Mouse (Mus musculus): ENCODE data around the gene Mcu. TPM values are rescaled to one million over a fixed set of nuclear protein-coding genes. Genes with fewer than 3 reads are reported as not detected.
A peak's percentile ranks its signal among the peaks of the same experiment; 100 is the strongest.

Gene Mcu
- total RNA-seq, 1 experiment from 2014 or later, result 17.7 TPM

DNA sequence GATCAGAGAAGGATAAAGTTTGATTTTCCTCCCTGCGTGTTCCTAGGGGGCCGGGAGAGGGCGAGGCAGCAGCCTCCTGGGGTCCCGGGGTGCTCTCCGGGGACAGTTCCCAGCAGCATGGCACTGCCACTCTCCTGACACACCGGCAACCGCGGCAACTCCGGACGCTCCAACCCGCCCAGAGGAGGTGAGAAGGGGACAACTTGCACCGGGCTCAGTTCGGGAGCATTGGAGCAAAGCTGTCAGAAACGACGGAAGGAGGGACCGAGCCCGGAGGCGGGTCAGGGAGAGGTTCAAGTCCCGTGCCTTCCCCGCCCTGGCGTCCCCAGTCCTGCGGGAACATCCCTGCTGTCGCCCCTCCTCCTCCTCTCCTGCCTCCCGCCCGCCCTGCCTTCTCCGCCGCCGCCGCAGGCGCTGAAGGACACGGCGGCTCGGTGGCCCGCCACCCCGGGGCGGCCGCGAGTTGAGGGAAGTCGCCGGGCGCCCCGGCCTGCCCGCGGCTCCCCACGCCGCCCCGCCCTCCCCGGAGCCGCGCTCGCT lies 441 bp downstream of the Mcu start, which contains the start of gene Gm10322:
Gene Gm10322 (plus strand): TSS at position 83 of the 540 bp plus-strand sequence.
- ATAC-seq (ENCODE audit: extremely low read depth, insufficient number of reproducible peaks, low FRiP score, poor library complexity, severe bottlenecking), result peak; percentile 15; the same call in 1 of the 2 replicates

DNA sequence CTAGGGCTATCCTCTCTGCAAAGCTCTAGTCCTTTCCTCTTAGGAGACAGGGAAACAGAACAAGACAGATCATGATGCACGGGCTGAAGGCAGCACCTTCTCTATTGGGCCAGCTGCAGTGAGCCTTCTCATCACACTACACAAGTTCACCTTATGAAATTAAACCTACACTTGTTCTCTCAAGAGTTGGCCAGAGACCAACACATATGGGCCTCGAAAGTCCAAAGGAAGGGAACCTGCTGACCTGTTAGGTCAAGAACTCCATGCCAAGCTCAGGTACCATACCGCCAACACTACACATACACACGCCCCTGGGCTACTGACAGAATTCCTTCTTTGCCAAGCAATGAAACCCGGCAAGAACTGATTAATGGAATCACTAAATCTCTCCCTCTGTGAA lies 1.1 kb downstream of the Mcu start:
- no peak for ATAC-seq (ENCODE audit: extremely low read depth, insufficient number of reproducible peaks, low FRiP score, poor library complexity, severe bottlenecking)

DNA sequence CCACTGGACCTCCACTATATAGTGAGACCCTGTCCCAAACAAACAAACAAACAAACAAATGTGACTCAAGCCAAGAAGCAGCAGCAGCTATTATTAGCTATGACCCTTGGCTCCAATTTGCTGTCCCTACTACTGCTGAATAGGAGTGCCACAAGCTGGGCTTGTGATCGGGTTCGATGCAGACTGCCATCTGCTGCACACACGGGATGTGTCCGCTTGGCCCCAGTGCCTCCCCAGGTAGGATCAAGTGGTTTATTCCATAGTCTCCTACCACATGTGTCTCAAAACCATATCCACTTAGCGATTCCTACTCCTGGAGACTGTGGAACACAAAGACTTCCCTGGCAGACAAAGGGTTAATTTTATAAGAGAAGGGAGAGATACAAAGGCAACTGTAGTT lies 2.4 kb downstream of the Mcu start:
- ATAC-seq (ENCODE audit: extremely low read depth, insufficient number of reproducible peaks, low FRiP score, poor library complexity, severe bottlenecking), result no peak

DNA sequence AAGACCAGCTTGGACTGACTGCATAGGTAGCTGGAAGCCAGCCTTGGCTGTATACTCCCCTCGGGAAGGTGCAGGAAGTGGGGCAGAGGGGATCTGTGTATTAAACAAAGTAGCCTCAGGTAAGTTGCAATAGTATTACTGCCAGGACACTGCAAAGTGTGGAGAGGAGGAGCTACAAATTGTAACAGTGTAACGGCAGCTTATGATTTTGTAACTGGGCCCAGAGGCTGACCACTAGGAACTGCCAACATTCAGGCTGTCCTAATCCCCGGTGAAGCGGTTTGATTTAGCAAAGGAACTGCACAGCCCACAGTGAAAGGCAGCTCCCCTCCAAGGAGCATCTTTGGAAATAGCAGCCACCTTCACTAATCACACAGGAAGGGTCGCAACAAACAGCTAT lies 3.2 kb downstream of the Mcu start:
- no peak for ATAC-seq (ENCODE audit: extremely low read depth, insufficient number of reproducible peaks, low FRiP score, poor library complexity, severe bottlenecking)

DNA sequence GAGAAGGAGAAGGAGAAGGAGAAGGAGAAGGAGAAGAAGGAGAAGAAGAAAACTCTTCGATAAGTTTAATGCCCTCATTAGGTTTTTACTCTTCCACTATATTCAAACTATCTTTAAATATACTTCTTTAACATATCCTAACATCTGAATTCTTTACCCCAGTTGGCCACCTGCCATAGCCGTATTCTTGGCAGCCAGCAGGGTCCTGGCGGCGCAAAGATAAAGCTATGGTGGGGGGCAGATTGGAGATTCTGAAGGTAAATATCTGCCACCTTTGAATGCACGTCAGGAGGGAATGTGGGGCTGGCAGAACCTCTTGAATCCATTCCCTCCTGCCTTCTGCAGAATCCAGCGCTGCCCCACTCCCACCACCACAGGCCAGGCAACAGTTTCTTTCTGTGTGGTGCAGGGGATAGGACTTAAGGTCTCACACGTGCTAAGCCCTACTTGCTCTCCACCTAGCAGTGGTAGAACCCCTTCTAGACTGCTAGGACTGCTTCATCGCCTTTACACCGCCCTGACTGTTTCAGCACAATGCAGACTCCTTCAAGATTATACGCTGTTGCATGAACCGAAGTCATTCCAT lies 11.5 kb downstream of the Mcu start:
- no peak for ATAC-seq (ENCODE audit: extremely low read depth, insufficient number of reproducible peaks, low FRiP score, poor library complexity, severe bottlenecking)

DNA sequence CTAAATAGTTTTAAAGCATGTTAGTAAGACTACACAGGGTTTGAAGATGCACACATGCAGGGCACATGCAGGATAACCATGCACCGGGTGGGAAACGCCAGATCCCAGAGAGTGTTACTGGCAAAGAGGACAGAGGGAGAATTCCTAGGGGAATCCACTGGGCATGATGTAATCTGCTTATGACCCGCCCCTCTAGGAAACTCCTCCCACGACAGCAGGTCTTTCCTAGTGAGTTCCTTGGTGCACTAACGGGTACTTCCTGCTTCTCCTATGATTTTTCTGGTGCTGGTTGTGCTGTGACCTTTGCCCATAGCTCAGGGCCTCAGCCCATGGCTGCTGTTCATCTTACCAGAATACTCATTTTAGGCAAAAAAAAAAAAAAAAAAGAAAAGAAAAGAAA lies 12.6 kb downstream of the Mcu start:
- ATAC-seq (ENCODE audit: extremely low read depth, insufficient number of reproducible peaks, low FRiP score, poor library complexity, severe bottlenecking), result no peak

DNA sequence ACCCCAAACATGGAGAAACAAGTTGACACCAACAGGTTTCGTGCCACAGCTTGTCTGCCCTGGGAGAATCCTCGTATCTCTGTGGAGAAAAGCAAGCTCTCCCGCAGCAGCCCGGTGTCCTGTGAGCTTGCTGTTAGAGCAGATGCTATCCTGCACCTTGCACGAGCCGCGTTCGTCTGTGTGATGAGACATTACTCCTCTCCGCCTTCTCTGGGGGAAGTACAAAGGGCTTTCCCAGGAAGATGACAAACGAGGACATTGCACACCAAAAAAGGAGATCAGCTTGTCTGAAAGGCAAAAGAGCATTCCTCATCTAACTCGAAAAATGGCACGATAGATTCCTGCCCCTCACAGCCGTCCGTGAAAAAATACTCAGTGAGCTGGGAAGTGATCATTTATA lies 13.6 kb downstream of the Mcu start:
- no peak for ATAC-seq (ENCODE audit: extremely low read depth, insufficient number of reproducible peaks, low FRiP score, poor library complexity, severe bottlenecking)

DNA sequence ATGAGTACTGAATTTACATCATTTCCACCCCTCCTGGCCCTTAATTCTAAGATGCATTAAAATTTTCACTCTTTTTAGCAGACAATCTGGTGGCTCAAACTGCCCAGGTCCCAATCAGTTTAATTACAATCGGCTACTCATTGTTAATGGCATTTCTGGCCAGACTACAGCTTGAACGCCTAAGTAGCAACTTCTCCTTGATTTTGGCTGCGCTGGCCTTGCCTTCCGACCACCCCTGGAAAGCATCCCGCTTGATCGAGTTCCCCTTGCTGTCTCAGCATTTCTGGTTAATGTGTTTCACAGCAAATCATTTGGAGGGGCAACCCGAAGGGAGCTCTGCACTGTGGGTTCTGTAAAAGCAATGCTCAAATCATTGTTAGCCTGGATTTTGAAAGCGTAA lies 14.4 kb downstream of the Mcu start:
- ATAC-seq (ENCODE audit: extremely low read depth, insufficient number of reproducible peaks, low FRiP score, poor library complexity, severe bottlenecking), result no peak

DNA sequence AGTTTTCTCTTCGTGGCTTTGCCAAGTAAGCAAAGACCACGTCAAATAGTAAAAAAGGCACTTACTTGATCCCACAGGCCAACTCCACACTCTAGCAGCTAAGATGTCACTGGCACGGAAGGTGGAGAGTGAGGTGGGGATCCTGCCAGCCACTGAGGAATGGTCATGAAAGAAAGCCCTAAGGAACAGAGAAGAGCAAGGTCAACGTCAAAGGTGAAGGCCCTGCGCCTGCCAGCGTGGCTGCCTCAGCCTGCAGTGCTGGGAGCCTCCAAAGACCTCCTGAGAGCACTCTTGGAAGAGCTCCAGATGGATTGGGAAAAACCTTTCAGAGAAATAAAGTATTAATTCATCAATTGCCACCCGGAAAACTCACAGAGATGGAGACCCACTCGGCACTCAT lies 16.0 kb downstream of the Mcu start:
- no peak for ATAC-seq (ENCODE audit: extremely low read depth, insufficient number of reproducible peaks, low FRiP score, poor library complexity, severe bottlenecking)

DNA sequence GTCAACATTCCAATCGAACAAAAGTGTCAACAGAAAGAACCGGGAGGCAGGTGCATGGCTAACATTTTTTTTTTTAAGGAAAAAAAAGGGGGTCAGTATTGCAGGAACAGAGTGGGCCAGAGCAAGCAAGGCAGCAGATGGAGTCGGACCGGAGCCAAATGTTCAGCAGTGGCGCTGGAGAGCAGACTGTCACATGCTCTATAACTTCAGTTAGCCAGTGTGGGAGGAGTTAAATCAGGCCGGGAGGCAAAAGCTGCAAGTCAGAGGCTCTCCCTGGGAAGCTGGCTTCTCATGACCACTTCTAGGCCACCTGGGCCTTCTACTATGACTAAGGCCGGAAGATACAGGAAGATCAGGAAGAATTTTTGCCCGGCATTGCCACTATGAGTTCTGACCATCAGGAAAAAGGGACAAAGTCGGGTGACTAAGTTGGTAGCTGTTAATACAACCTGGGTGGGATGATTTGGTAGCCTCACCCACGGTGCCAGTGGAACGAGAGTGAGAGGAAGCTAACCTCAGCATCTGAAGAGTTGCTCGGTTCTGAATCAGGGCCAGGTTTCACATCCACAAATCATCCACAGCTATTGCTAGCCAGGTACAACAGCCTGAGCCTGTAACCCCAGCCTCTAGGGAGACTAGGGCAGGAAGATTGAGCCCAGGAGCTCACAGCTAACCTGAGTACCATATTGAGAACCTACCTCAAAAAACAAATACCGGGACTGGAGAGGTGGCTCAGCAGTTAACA lies 22.5 kb downstream of the Mcu start:
- no peak for ATAC-seq (ENCODE audit: extremely low read depth, insufficient number of reproducible peaks, low FRiP score, poor library complexity, severe bottlenecking)

DNA sequence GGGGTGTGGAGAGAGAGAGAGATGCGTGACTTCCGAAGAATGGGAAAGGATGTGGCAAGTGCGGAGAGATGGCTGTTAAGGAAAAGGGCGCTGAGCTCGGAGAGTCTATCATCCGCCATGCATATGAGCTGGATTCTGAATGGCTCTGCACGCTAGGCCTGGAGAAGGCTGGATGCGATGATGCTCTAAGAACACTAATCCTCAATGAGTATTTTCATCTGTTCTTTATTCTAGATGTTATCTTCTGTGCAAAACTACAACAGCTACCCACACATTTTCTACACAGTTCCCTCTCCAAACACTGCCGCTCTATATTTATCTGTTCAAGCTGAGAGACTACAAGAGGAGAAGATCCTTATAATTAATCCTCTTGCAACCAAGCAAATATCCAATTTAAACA lies 25.9 kb downstream of the Mcu start:
- no peak for ATAC-seq (ENCODE audit: extremely low read depth, insufficient number of reproducible peaks, low FRiP score, poor library complexity, severe bottlenecking)

DNA sequence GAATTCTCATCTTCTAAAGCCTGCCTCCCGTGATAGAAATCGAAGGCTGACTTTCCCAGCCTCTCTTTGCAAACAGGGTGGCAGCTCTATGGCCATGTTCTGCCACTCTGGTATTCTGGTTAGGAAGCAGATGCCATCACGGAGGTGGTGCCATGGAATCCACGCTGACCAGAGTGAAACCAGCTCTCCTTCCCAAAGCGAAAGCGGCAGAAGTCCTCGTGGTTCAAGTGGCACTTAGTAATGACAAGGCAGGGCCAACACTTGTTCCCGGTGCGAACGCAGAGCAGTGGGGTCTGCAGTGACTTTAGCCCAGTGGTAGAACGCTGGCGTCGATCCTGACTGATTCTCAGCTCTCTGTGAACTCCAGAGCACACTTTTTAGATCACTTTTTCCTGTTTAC lies 26.6 kb downstream of the Mcu start:
- no peak for ATAC-seq (ENCODE audit: extremely low read depth, insufficient number of reproducible peaks, low FRiP score, poor library complexity, severe bottlenecking)

DNA sequence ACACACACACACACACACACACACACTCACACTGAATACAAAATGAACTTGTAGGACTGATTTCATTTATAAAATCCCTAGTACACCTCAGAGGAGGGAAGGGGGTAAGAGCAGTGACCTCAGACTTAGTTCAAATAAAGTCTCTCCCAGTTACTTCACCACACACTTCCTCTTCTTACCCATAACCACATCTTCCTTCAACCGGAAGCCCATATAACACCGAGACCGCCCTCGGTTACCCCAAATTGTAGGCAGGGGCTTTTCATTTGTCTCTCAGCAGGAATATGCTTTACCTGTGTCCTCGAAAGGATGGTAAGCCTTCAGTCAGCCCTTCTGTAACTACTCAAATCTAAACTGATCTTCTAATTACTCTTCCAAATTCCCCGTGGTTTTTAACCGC lies 27.1 kb downstream of the Mcu start:
- ATAC-seq (ENCODE audit: extremely low read depth, insufficient number of reproducible peaks, low FRiP score, poor library complexity, severe bottlenecking), result peak; percentile 92

DNA sequence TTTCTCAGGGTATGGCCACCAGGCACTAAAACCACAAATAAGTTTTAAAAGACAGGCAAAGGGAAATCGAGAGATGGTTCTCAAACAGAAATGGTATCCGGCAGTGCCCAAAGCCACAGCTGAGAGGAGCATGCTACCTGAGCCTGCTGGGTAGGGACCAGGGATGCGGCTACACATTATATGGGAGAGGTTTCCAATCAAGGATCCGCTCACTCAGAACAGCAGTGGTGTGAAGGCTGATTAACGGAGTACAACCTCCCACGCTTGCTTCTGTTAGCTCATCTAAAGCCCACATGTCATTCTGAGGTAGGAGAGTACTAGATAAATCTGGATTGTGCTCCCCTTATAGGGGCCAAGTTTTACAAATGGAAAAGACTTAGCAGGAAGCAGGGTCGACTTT lies 28.4 kb downstream of the Mcu start:
- ATAC-seq (ENCODE audit: extremely low read depth, insufficient number of reproducible peaks, low FRiP score, poor library complexity, severe bottlenecking), result no peak

DNA sequence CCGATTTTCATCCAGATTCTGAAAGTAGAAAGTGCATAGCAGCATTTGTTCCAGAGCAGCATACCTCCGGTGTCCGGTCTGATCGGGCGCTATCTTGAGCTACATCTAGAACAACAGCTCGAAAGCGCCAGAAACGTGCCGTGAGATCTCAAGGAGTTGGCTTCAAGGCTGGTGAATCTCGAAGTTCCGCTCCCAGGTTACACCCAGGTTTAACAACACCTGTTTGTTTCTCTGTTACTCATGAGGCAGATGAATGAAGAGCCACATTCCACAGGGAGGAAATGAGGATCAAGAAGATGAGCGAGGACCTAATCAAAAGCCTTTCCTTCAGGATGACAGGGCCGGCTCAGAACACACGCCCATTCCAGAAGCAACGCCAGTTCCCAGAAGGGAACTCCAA lies 29.7 kb downstream of the Mcu start:
- no peak for ATAC-seq (ENCODE audit: extremely low read depth, insufficient number of reproducible peaks, low FRiP score, poor library complexity, severe bottlenecking)

DNA sequence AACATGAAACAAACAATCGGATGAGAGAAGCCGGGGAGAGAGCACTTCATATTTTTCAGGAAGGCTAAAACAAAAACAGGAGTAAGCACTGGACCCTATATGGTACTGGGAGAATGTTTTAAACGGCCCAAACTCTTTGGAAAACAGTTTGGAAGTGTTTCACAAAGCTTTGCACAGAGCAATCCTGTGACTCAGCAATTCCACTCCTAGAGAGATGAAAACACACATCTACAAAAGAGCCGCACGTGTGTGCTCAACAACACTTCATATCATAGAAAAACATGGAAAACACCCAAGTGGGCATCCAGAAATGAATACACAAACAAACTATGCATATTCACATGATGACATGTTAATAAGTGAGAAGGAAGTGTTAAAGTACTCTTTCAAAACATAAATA lies 30.9 kb downstream of the Mcu start:
- no peak for ATAC-seq (ENCODE audit: extremely low read depth, insufficient number of reproducible peaks, low FRiP score, poor library complexity, severe bottlenecking)

DNA sequence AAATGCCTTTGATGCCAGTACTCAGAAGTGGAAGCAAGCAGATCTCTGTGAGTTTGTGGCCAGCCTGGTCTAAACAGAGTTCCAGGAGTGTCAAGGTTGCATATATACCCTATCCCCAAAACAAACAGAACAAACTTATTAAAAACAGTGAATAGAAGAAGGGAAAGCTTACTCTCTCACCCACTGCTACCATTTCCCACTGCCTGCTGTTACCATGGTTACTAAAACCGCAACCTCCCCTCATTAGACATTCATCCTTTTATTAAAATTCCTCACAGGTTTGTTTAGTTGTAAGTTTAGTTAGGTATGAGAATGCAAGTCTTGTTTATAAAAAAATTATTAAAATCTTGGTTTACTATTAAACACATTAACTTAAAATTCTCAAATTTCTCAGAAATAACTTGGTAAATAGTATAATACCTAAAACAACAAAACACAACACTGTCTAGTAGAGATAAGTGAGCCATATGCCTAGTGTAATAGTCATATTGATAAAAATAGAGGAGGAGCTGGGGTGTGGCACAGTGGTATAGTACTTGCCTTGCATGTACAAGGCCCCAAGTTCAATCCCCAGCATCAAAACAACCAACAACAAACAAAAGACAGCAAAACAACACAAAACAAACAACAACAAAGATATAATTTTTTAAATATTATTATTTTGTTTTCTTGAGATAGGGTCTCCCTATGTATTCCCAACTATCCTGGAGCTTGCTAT lies 34.5 kb downstream of the Mcu start:
- ATAC-seq (ENCODE audit: extremely low read depth, insufficient number of reproducible peaks, low FRiP score, poor library complexity, severe bottlenecking), result no peak

DNA sequence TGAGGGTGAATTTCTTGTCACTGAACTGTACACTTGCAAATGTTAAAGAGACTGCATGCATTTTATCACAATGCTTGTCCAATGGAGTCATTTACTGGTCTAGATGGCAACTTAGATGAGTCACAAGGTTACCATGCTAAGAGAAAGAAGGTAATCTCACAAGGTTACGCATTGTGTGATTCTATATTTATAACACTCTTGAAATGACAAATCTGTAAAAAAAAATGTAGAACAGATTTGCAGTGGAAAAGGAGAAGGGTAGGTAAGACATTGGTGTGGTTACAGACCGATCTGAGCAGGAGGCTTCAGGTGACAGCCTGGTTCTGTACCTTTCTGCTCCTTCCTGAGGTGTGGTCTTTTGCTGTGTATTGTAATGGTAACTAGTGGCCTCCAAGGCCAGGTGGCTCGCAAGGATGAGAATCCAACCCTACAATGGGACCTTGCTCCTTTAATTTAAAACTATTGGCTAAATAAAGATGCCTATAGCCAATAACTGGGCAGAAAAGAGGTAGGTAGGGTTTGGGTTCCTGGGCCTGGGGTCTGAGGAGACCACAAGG lies 35.8 kb downstream of the Mcu start:
- no peak for ATAC-seq (ENCODE audit: extremely low read depth, insufficient number of reproducible peaks, low FRiP score, poor library complexity, severe bottlenecking)

DNA sequence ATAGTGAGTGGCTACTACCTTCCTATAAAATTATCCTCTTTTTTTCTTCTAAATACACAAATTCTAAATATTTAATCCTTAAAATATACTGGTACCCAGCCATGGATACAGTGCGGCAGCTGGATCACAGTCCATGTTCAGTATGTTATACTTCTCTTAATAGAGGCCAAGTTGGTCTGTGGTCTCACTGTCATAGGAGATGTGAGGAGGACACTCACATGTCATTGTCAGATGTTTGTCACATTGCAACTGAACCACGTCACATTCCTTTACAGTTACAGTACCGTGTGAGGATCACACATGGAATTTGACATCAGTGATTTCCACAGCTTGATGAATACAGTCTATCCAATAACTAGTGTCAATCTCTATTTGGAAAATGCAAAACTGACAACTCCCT lies 36.8 kb downstream of the Mcu start:
- ATAC-seq (ENCODE audit: extremely low read depth, insufficient number of reproducible peaks, low FRiP score, poor library complexity, severe bottlenecking), result no peak
